Mouse (Mus musculus): ENCODE results near the gene Dbn1.

The Dbn1 gene

DNA sequence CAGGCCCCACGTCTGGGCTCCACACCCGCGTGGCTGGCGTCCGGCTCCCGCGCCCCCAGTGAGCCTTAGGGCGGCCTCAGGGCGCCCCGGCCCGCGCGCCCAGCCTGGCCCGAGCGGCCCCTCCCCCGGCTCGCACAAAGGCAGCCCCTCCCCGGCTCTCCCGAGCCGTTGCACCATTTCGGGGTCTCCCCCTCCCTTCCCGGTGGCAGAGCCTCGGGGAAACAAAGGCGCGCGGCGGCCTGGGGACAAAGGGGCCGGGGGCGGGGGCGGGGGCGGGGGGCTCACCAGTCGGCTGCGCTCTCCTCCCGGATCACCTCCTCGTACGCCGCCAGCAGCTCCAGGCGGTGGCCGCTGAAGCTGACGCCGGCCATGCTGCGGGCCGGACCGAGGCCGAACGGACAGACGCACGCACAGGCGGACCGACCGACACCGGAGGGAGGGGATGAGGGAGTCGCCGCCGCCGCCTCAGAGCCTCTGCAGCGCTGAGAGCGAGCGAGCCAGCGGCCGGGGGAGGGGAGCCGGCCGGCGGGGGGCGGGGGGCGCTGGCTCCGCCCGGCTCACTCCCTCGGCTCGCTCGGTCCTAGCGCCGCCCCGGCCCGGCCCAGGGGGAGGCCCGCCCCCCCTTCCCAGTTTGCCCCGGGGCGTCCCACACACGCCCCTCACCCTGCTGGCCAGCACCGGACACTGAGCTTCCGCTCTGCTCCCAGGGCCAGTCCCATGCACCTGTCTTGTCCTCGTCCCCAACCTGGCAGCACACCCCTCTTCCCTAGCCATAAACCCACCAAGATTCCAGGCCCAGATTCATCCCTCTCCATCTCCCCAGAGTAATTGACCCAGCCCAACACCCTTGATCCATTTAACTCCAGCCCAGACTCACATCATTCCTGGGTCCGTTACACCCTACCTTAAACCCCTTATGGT, at the start of gene Dbn1:
Gene Dbn1 (minus strand): TSS at position 534 of the 921 bp plus-strand sequence.
- DNase-seq: peak; percentile 33

DNA sequence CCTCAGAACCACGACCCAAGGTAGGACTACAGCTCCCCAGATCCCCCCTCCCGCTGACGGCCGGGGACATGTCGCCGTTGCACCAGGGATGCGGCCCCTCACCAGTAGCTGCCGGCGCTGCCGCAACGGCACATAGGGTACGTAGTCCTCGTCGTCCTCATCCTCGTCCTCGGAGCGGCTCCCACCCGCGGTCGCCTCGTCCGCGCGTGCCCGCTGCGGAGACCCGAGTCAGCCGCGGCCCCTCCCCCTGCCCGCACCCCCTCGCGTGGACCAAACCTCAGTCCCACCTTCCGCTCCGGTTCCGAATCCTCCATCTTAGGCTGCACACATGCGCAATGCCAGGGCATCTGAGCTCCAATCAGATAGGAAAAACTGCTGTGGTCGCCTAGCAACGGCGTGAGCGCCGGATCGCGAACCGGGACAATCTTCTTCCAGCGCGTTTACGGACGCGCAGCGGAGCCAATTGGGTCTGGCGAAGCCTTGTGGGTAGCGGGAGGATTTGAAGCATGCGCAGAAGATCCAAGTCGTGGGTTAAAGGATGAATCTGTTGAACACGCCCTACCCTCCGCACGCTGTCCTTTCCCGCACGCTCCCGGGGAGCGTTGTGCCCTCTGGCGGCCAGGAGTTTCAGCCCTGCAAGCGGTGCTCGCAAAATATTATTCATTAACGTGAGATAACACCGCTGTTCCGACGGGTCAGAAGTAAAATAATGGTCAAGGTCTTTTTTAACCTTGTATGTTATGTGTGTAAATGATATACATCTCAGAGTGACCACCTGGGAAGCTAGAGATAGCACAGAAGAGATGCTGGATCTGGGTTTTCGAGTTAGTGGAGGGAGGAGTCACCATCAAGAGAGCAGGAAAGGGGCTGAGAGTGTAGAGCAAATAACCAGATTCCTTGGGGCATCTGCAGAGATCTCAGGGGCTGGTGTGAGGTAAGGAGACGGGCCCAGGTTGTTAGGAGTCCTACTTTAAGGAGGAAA, 48.6 kb upstream of the Dbn1 start, which contains the start of gene Ddx41:
Gene Ddx41 (minus strand): TSS at position 465 of the 982 bp plus-strand sequence.
- peak; percentile 100 for DNase-seq

DNA sequence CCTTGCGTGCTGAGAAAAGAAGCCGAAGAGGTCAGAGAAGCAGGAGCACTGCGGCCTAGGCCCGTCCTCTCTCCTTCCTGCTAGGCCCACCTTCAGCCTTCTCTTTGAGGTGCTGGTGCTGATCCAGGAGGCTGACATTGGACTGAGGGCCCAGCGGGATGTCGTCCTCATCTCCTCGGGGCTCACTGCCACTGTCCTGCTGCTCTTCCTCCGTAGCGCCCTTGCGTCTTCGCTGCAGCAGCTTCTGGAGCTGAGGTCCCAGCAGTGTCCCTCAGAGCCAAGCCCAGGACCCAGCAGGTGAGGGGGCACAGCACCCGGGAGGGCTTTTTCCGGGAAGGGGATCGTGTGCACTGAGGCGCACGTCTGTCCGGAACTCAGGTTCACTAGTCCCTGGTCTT, 47.9 kb upstream of the Dbn1 start:
- no peak for DNase-seq

DNA sequence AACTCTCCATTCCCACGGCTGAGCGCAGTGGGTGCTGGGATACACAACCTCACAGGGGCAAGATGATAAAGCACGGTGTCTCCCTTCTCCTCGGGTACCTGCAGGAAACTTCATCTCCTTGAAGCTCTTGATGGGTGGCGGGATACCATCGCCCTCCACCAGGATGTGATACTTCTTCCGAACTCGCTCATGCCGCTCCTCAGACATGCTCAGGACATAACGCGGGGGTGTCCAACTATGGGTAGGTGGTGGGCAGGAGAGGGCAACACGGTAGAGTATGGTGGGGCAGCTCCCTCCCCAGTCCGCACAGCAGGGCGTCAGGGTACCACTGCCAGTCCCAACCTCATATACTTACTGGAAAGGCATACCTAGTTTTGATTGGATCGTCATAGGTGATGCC, 47.3 kb upstream of the Dbn1 start:
- no peak for DNase-seq

DNA sequence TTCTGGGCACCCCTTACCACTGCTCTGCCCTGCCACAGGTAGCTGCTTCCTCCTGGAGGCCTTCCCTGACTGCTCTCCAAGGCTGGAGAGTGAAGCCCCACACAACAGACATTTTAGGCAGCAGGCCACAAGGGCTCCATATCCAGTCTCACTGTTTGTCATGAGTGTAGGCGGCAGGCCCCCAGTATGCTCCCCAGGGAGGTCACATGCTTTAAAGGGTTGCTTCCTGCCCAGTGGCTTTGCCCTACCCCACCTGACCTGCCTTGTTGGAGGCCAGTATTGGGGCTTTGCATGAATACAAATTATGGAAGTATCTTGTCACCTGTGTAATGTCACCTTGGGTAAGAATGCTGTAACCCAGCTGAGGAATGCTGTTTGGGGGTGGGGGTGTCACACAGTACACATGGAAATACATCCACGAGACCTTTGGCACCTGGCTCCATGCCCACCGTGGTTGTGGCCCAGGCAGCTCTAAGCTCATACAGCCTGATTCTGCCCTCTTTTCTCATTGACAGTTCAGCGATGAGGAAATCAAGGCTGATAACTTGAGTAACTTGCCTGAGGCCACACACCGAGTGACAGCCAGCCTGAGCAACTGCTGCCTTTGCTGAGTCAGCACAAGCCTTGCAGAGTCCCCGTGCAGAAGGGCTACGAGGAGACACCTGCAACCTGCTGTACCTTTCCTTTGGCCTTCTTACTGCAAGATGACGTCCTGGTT, 41.4 kb upstream of the Dbn1 start, which contains the start of gene Dok3:
Gene Dok3 (minus strand): TSS at position 99 of the 718 bp plus-strand sequence.
- DNase-seq: no peak

DNA sequence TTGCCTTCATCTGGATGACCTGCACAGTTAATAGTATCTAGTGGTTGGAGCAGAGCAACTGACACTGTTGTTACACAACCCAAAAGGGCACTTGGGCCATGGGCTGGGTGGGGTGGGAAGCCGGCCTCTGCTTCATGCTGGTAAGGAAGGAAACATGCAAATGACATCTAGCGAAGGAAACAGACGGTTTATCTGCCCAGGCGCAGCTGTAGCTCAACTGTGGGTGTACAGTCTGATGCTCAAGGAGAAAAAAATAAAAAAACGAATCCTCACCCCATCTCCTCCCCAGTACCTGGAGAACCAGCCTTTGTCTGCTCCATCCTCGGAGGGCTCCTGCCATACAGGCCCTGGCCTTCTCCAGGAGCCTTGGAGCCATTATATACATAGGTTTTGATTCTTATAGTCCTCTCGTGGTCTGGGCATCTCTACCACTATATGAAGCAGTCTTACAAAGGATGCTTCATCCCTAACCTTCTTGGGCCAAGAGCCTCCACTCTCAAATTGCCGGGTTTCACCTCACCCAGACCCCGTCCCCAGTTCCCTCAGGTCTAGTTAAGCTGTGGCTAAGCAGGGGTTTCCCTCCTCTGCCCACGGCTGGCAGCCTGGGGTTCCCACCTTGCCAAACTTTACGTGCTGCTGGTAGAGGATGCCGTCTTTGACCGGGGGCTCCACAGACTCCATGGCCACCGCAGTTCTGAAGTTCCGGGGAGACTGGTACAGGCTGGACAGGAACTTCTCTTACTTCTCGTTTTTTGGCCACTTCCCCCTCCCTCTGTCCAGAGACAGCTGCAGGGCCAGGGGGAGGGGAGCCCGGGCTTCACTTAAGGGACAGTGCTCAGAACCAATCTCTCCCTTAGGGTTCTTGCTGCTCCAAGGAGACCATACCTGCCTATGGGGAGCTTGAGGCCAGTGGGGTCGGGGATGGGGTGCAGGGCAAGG, 40.2 kb upstream of the Dbn1 start:
- no peak for DNase-seq

DNA sequence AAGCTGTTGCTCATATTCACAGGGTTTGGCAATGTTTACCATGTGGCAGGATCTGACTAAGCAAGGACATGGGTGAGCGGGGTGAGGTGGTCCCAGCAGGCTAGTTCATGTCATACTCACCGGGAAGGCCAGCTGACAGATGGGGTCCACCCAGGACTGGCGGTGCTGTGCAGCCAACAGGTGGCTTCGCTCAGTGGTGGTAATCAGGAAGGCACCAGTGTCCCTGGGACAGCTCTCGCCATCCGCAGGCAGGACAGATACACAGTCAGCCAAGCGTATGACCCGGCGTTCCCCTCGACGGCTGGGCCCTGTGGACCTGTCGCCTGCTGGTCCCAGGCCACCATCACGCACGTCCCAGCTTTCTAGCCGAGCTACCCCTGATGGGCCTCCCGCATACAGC, 39.3 kb upstream of the Dbn1 start:
- DNase-seq: no peak

DNA sequence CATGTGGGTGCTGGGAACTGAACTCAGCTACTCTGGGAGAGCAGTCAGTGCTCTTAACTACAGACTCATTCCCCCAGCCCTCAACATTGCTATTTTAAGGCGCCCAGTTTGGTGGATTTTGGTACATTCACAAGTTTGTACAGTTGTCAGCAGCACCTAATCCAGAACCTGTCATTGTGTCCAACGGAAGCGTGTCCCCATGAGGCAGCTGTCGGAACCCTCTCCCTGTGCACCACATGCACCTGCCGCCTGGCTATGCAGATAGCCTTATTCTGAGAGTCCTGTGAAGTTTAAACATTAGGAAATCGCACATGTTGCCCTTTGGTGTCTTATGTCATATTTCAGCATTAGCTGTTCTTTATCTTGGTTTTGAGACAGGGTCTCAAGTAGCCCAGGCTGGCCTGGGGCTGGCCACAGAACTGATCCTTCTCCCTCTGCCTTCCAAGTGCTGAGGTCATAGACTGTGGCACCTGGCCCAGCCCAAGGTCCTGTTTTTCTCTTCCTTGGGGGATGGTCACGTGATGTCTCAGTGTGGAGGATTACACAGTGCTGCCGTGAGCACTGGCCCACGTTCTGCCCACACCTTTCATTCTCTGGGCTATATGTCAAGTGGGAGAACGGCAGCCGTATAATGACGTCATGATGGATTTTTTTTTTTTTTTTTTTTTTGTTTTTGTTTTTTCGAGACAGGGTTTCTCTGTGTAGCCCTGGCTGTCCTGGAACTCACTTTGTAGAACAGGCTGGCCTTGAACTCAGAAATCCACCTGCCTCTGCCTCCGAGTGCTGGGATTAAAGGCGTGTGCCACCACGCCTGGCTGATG, 38.0 kb upstream of the Dbn1 start:
- no peak for DNase-seq

DNA sequence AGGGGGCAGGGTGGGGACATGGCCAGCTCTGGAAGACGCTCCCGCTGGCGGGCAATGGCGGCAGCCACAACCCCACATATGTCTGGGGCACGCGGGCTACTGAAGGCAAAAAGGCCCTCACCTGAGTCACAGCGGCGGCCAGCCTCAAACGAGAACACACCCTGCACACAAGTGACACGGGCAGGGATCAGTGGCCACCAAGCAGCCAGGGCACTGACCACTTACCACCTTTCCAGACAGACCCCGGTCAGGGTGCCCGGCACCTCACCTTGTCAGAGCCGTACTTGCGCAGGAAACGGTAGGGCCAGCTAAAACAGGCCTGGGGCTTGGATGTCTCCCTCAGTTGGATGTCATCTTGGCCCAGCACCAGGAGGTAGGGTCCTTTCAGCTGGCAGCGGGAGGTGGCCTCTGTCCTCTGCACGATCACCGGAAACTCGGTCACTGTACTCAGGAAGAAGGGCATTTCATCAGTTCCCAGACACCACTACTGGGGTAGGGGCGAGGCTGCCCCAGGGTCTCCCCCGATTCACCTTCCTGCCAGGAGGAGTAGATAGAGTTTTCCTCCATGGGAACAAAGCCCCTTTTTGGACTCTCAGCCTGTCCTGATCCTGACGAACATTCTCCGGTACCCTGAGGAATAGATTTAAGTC, 36.2 kb upstream of the Dbn1 start:
- no peak for DNase-seq

DNA sequence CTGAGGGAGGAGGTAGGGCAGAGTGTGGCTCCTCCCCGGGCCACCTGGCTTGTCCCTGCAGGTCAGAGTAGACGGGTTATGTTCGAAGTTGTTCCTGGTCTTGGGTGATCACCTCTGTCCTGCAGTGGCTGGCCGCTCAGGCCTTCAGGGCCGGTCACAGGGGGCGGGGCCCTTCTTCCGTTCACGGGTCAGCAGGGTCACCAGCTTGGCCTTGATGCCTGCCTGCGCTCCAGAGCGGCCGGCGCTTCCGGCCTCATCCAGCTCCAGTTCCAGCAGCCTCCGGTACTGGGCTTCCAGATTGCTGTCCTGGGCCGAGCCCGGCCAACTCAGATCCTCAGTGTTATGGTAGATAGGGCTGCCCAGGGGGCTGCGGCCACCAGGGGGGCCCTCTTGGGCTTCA, 35.4 kb upstream of the Dbn1 start:
- DNase-seq: peak; percentile 64

DNA sequence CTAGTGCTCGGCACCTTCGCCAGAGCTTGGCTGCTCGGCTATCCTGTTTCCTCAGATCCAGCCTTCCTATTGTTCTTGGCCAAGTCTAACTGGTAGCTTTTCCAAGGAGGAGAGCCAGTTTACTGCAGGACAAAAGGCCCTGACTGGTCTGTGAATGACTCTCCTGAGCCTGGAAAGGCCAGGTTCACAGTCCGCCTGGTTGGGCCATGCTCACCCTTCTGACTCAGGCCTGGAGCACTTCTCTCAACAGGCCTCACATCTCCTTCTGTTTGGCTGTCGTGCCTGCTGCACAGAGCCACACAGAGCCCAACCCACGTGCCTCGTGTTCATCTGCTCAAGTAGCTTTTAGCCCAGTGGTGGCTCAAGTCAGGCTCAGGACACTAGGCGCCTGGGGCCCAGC, 34.8 kb upstream of the Dbn1 start:
- DNase-seq: no peak

DNA sequence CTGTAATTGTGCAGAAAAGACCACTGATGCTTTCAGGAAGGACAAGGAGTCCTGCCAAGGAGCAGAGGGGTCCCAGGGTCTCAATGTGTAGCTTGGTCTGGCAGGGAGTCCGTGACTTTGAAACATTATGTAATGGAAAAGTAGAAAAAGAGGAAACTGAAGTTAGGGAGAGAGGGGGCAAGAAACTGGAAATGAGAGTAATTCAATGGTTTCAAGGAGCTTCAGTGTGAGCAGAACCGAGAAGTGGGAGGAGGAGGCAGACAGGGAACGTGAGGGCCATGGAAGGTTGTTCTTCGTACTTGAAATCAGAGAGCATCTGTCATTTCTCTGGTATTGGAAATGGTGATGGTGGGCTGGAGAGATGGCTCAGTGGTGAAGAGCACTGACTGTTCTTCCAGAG, 31.7 kb upstream of the Dbn1 start:
- no peak for DNase-seq

DNA sequence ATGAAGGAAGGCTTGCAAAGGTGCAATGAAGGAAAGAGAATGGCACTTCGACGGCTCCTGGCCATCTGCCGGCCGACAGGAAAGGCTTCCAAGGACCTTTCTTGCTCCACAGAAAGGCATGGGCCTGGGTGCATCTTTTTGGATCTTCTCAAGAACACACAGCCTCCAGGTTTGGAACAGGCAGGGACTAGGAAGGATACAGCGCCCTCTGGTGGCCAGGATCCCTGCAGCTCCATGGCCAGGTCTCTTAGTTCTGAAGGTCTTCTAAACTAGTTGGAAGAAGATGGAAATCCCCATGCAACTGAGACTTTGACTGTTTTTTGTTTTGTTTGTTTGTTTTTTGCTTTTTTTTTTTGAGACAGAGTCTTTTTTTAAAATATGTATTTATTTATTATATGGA, 29.0 kb upstream of the Dbn1 start:
- peak; percentile 91 for DNase-seq

DNA sequence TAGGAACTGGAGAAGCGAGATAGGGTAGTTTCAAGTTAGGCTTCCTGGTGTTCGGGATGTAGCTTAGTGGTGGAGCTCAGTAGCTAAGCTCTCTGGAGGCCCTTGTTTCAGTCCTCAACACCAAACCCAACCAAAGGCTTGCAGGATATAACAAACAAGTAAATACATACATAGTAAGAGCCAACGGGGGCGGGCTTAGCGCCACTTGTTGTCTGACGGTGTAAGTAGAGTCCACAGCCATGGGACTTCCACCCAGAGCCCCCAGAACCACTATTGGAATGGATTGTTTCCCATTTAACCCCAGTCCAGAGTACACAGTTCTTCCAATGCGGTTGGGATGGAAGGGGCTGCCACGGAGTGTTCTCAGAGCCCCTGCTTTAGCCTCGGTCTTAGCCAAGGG, 25.9 kb upstream of the Dbn1 start:
- DNase-seq: no peak

DNA sequence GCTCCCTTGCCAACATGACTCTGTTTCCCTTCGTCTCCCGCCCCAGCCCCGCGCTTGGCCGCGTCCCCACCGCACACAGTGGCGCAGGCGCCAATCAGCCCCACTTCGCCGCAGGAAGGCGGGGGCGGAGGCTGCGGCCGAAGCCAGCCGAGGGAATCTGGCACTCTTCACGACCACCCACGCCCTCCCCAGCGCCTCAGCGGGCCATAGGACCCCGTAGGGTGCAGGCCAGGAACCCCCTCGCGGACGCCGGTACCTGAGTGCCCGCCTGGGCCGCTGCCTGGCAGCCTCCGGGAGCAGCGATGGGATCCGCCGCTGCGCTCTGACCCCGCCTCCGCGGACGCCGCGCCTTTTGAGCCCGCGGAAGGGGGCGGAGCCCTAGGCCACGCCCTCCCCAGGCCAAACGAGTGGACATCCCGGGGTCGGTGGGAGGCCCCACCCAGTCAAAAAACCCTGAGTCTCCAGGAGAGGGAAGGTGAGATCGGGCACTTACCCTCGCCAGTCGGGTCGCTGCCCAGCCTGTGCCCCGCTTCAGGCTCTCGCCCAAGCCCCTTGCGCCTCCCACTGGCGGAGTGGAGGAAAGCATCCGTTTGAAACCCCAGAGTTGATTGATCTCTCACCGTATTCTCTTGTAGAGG, 25.3 kb upstream of the Dbn1 start, which contains the start of gene Pdlim7:
Gene Pdlim7 (minus strand): TSS at position 566 of the 638 bp plus-strand sequence.
- peak; percentile 95 for DNase-seq

DNA sequence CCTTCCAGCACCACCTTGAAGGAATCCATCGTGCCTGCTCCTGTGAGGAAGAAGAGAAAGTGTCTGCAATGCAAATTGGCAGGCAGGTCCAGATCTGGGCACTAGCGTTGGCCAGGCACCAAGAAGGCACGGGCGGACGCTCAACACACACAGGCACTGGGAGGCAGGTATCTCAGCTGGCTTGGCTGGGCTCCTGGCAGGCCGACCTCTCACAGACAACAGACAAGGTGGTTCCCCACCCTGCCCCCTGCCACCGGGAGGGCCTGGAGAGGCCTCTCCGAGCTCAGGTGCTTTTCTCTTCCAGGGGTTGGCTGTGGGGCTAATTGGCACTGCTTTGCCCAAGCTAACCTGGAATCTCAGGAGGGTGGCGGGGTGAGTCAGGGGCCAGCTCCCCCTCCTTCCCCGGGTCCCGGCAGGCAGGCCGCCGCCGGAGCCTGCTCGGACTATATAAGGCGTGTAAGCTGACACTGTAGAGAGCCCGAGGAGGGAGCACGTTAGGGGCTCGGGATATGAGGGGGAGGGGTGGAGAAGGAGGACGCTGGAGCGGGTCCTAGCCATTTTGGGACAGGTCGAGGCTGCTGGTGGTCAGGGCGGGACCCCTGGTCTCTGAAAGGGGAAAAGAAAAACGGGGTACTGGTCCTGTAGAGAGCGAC, 24.6 kb upstream of the Dbn1 start:
- DNase-seq: peak; percentile 72

DNA sequence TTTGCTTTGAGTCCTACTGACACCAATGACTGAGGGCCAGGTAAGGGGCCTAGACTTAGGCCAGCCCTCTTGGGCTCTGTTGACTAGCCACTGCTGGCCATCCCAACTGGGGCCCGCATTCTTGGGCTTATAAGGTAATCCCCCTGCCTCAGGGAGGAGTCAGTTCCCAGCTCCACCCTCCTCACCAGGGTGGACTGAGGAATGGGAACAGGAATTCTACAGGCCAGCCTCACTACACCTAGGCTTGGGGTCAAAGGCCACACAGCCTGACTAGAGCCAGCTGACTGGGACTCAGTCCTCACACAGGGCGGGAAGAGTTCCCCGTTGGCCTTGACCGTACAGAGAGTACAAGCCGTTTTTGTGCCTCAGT, 23.6 kb upstream of the Dbn1 start:
- DNase-seq: no peak

DNA sequence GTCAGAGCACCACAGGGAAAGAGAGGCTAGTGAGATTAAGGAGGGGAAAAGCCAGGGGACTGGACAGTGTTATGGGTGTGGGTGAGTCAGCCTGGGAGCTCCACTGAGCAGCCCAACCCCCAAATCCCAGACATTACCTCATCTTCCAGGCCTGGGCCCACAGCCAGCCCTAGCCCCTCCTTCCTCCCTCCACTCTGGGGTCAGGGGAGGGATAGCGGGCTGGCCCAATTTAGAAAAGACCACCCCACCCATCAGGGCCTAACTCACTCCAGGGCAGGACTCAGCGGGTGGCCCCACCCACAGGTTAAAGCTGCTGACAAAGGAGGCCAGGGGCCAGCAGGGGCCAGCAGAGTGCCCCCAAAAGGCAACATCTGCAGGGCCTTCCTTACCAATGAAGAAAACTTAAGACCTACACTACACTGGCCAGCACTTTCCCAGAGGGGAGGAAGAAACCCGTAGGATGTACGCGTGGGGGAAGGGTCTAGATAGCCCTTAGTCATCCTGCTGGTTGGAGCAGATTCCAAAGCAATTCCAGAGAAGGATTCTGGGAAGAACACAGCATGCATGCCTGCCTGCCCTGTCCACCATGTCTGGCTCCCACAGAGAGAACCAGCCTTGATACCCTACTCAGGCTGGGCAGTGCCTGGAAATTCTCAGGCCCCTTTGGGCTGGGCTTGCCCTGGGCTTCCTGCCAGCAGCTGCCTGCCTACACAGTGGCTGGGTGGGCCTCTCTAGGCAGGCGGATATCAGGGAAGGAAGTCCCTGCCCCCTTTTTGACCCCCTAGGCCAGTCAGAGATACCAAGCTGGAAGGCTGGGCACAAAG, 23.0 kb upstream of the Dbn1 start:
- peak; percentile 63 for DNase-seq
